Mouse (Mus musculus) embryonic facial prominence, embryonic 13.5 days (tissue): ENCODE data around the gene Olfr857. TPM values are rescaled to one million over a fixed set of nuclear protein-coding genes. Genes with fewer than 3 reads are reported as not detected.
"Not testable (repeated sequence)": the region's sequence is repeated elsewhere in the genome, so short reads cannot be mapped to it uniquely, and the experiment has no call there.

ENCODE experiments used
- ATAC-seq: fragments of 200-750 bp; cut with Nextera tagmentation; 2 replicates; pipeline ENCODE4 v1.8.0; 2017; ENCODE audit warnings: low read depth; ENCODE audit not compliant: insufficient number of reproducible peaks, insufficient read depth, low FRiP score, low TSS enrichment
- H3K27ac ChIP-seq: fragments of 300-500 bp; sonication (generic); 2 replicates; pipeline ENCODE4 v1.5.1; 2015; ENCODE audit warnings: moderate library complexity, mild to moderate bottlenecking, inconsistent platforms
- H3K27me3 ChIP-seq: fragments of 300-500 bp; sonication (generic); 2 replicates; pipeline ENCODE4 v1.6.1; 2015; ENCODE audit warnings: mild to moderate bottlenecking, inconsistent platforms
- H3K36me3 ChIP-seq: fragments of 300-500 bp; sonication (generic); 2 replicates; pipeline ENCODE4 v1.6.1; 2015; ENCODE audit warnings: mild to moderate bottlenecking, inconsistent platforms
- H3K4me1 ChIP-seq: fragments of 300-500 bp; sonication (generic); 2 replicates; pipeline ENCODE4 v1.6.1; 2015; ENCODE audit warnings: inconsistent platforms
- H3K4me2 ChIP-seq: fragments of 300-500 bp; sonication (generic); 2 replicates; pipeline ENCODE4 v1.6.1; 2015; ENCODE audit warnings: moderate library complexity, mild to moderate bottlenecking, inconsistent platforms
- H3K4me3 ChIP-seq: fragments of 300-500 bp; sonication (generic); 2 replicates; pipeline ENCODE4 v1.5.1; 2015; ENCODE audit warnings: mild to moderate bottlenecking, inconsistent platforms
- H3K9ac ChIP-seq: fragments of 300-500 bp; sonication (generic); 2 replicates; pipeline ENCODE4 v1.6.1; 2015; ENCODE audit warnings: mild to moderate bottlenecking, inconsistent platforms
- H3K9me3 ChIP-seq: fragments of 300-500 bp; sonication (generic); 2 replicates; pipeline ENCODE4 v1.6.1; 2016; ENCODE audit warnings: inconsistent platforms
- WGBS: fragments of 180-500 bp; shearing (Covaris S2); methylation state at CpG from one replicate; pipeline ENCODE4 v1.1.7; 2015; ENCODE audit warnings: mixed read lengths; 5-methylcytosine and 5-hydroxymethylcytosine counted together
- polyA plus RNA-seq: library from polyadenylated mRNA; unstranded; fragments of >200 nt; fragmentation: Nextera tagmentation; extraction: Ambion mirVana; gene quantifications from 2 replicates; pipeline ENCODE4 v1.2.1, GENCODE M21; 2015

The Olfr857 gene
- polyA plus RNA-seq = not detected in 2 replicates

GRCm38 (mm10) chr9:19709133-19709532 is at the start of gene Olfr857:
TSS of gene Olfr857 (plus strand) at chr9:19709433.
- no peaks in the 10 kb centered on the region for H3K36me3 ChIP-seq
- H3K9ac ChIP-seq = no peak within 1 kb of the TSS
- H3K27ac ChIP-seq = no peak within 1 kb of the TSS
- H3K4me1 ChIP-seq = no peaks in the 10 kb centered on the region
- no peak within 1 kb of the TSS for H3K4me3 ChIP-seq
- H3K9me3 ChIP-seq = no peaks in the 10 kb centered on the region
- no peak for ATAC-seq
- H3K4me2 ChIP-seq = no peak within 1 kb of the TSS
- 91% methylated on average over 1 of the region's 1 CpGs for WGBS
- no peaks in the 10 kb centered on the region for H3K27me3 ChIP-seq

GRCm38 (mm10) chr9:19690281-19690680 is 19.0 kb upstream of the Olfr857 start:
- Histone ChIP-seq H3K27me3 (no peaks in the 10 kb centered on the region), H3K4me3 (no peak overlapping the region), H3K4me2 (no peak overlapping the region), H3K27ac (no peak overlapping the region), H3K9ac (no peak overlapping the region), H3K9me3 (no peaks in the 10 kb centered on the region), H3K36me3 (no peaks in the 10 kb centered on the region), H3K4me1 (no peaks in the 10 kb centered on the region)
- ATAC-seq = no peak
- 85% methylated on average over 6 of the region's 6 CpGs for WGBS

GRCm38 (mm10) chr9:19691426-19691825 is 17.8 kb upstream of the Olfr857 start:
- no peak overlapping the region for H3K27ac ChIP-seq
- no peak for ATAC-seq

GRCm38 (mm10) chr9:19692430-19692829 is 16.8 kb upstream of the Olfr857 start:
- H3K9me3 ChIP-seq = no peaks in the 10 kb centered on the region
- no peaks in the 10 kb centered on the region for H3K4me1 ChIP-seq
- 63% methylated on average over 2 of the region's 2 CpGs for WGBS
- no peaks in the 10 kb centered on the region for H3K36me3 ChIP-seq
- H3K4me3 ChIP-seq = no peak overlapping the region
- no peak overlapping the region for H3K27ac ChIP-seq
- no peak for ATAC-seq
- H3K9ac ChIP-seq = no peak overlapping the region
- no peaks in the 10 kb centered on the region for H3K27me3 ChIP-seq
- no peak overlapping the region for H3K4me2 ChIP-seq

More at GRCm38 (mm10) chr9:19691426-19691825, 17.8 kb upstream of the Olfr857 start:
- Histone ChIP-seq H3K4me2 (no peak overlapping the region), H3K27me3 (no peaks in the 10 kb centered on the region), H3K4me3 (no peak overlapping the region), H3K4me1 (no peaks in the 10 kb centered on the region), H3K9ac (no peak overlapping the region), H3K36me3 (no peaks in the 10 kb centered on the region), H3K9me3 (no peaks in the 10 kb centered on the region)
- WGBS = 73% methylated on average over 1 of the region's 1 CpGs

GRCm38 (mm10) chr9:19694285-19694684 is 14.9 kb upstream of the Olfr857 start:
- H3K4me2 ChIP-seq = not testable (repeated sequence)
- 36% methylated on average over 2 of the region's 2 CpGs for WGBS

GRCm38 (mm10) chr9:19694898-19695379 is 14.3 kb upstream of the Olfr857 start:
- not testable (repeated sequence) for H3K27me3 ChIP-seq, H3K27ac ChIP-seq, H3K4me1 ChIP-seq, H3K9ac ChIP-seq, H3K36me3 ChIP-seq, ATAC-seq, H3K4me2 ChIP-seq, H3K9me3 ChIP-seq, H3K4me3 ChIP-seq
- 71% methylated on average over 9 of the region's 9 CpGs for WGBS

More at GRCm38 (mm10) chr9:19694285-19694684, 14.9 kb upstream of the Olfr857 start:
- ATAC-seq, H3K27ac ChIP-seq, H3K4me1 ChIP-seq, H3K9ac ChIP-seq, H3K9me3 ChIP-seq, H3K27me3 ChIP-seq, H3K4me3 ChIP-seq, H3K36me3 ChIP-seq: not testable (repeated sequence)

- H3K9ac ChIP-seq, H3K27ac ChIP-seq, H3K4me1 ChIP-seq, H3K4me2 ChIP-seq, H3K4me3 ChIP-seq, H3K27me3 ChIP-seq, H3K36me3 ChIP-seq, ATAC-seq, H3K9me3 ChIP-seq: not testable (repeated sequence)
- 51% methylated on average over 2 of the region's 2 CpGs for WGBS
Measured at GRCm38 (mm10) chr9:19704546-19704945, 4.7 kb upstream of the Olfr857 start.

Other genes with a start within 250 kb of the Olfr857 start
- not detected in 2 replicates for gene Olfr850, start 231.2 kb upstream of the Olfr857 start, polyA plus RNA-seq
- not detected in 2 replicates for gene Olfr851, start 216.1 kb upstream of the Olfr857 start, polyA plus RNA-seq
- not detected in 2 replicates for gene Olfr853, start 168.4 kb upstream of the Olfr857 start, polyA plus RNA-seq
- gene Olfr854, start 142.1 kb upstream of the Olfr857 start, polyA plus RNA-seq = not detected in 2 replicates
- 0.54 TPM in 1 of 2 replicates, not detected in the other for gene Olfr855, start 126.8 kb upstream of the Olfr857 start, polyA plus RNA-seq
- 28.5 and 36.0 TPM in 2 replicates for gene Zfp317, start 87.3 kb upstream of the Olfr857 start, polyA plus RNA-seq
- gene Olfr58, start 70.8 kb downstream of the Olfr857 start, polyA plus RNA-seq = not detected in 2 replicates
- gene Olfr859, start 95.5 kb downstream of the Olfr857 start, polyA plus RNA-seq = not detected in 2 replicates
- not detected in 2 replicates for gene Olfr860, start 140.3 kb downstream of the Olfr857 start, polyA plus RNA-seq
- not detected in 2 replicates for gene Olfr862, start 178.6 kb downstream of the Olfr857 start, polyA plus RNA-seq
- 0.29 and 0.30 TPM in 2 replicates for gene Olfr77, start 207.4 kb downstream of the Olfr857 start, polyA plus RNA-seq